Mouse (Mus musculus): Measurements from ENCODE around the gene Polr1d. TPM values are rescaled to one million over a fixed set of nuclear protein-coding genes. Genes with fewer than 3 reads are reported as not detected.

Gene Polr1d
- 96.9 and 99.6 TPM in 2 replicates for polyA plus RNA-seq (2016; fragmentation: Nextera tagmentation; extraction: Ambion mirVana)

GRCm38 (mm10) chr5:147076799-147077165, at the start of gene Polr1d:
TSS of gene Polr1d (plus strand) at chr5:147077050.
- Histone ChIP-seq H3K27me3 (0 out of 2 replicates have a peak, but pooled peaks cover 4% of the 10 kb centered on the region), H3K36me3 (replicated peaks) (no peaks in the 10 kb centered on the region; the same call in 1 of the 2 replicates), H3K4me2 (peak within 1 kb of the TSS; percentile 94), H3K9me3 (no peaks in the 10 kb centered on the region), H3K4me1 (peaks cover 25% of the 10 kb centered on the region), H3K27ac (peak within 1 kb of the TSS; percentile 89), H3K9ac (peak within 1 kb of the TSS; percentile 79), H3K4me3 (replicated peaks) (peak within 1 kb of the TSS; percentile 78)
- 3% methylated on average over 17 of the region's 17 CpGs for WGBS
- ATAC-seq (ENCODE audit: low FRiP score) = no peak

GRCm38 (mm10) chr5:147031281-147031680, 45.6 kb upstream of the Polr1d start:
- H3K4me2 ChIP-seq = no peak overlapping the region
- 77% methylated on average over 14 of the region's 14 CpGs for WGBS
- ATAC-seq (ENCODE audit: low FRiP score) = no peak
- H3K4me3 ChIP-seq (replicated peaks) = no peak overlapping the region
- no peaks in the 10 kb centered on the region for H3K27me3 ChIP-seq
- no peaks in the 10 kb centered on the region for H3K4me1 ChIP-seq
- 0 out of 2 replicates have a peak, but pooled peaks cover 5% of the 10 kb centered on the region for H3K36me3 ChIP-seq (replicated peaks)
- no peaks in the 10 kb centered on the region for H3K9me3 ChIP-seq
- H3K9ac ChIP-seq = no peak overlapping the region
- no peak overlapping the region for H3K27ac ChIP-seq

- no peak overlapping the region for H3K9ac ChIP-seq
- no peaks in the 10 kb centered on the region for H3K27me3 ChIP-seq
- ATAC-seq (ENCODE audit: low FRiP score) = no peak
- no peaks in the 10 kb centered on the region for H3K9me3 ChIP-seq
- 88% methylated on average over 13 of the region's 13 CpGs for WGBS
- 0 out of 2 replicates have a peak, but pooled peaks cover 5% of the 10 kb centered on the region for H3K36me3 ChIP-seq (replicated peaks)
- no peak overlapping the region for H3K27ac ChIP-seq
- no peaks in the 10 kb centered on the region for H3K4me1 ChIP-seq
- H3K4me3 ChIP-seq (replicated peaks) = no peak overlapping the region
- H3K4me2 ChIP-seq = no peak overlapping the region
Observed at GRCm38 (mm10) chr5:147033155-147033554, 43.7 kb upstream of the Polr1d start.

- no peaks in the 10 kb centered on the region for H3K9me3 ChIP-seq
- H3K9ac ChIP-seq = no peak overlapping the region
- no peak overlapping the region for H3K4me2 ChIP-seq
- H3K4me3 ChIP-seq (replicated peaks) = no peak overlapping the region
- no peak for ATAC-seq (ENCODE audit: low FRiP score)
- no peak overlapping the region for H3K27ac ChIP-seq
- 64% methylated on average over 12 of the region's 12 CpGs for WGBS
- no peaks in the 10 kb centered on the region for H3K4me1 ChIP-seq
- no peaks in the 10 kb centered on the region for H3K27me3 ChIP-seq
- no peaks in the 10 kb centered on the region for H3K36me3 ChIP-seq (replicated peaks)
Observed at GRCm38 (mm10) chr5:147034283-147034682, 42.6 kb upstream of the Polr1d start.

- Histone ChIP-seq H3K4me1 (no peaks in the 10 kb centered on the region), H3K4me2 (no peak overlapping the region), H3K9ac (no peak overlapping the region), H3K4me3 (replicated peaks) (no peak overlapping the region), H3K9me3 (no peaks in the 10 kb centered on the region), H3K36me3 (replicated peaks) (no peaks in the 10 kb centered on the region), H3K27ac (no peak overlapping the region), H3K27me3 (no peaks in the 10 kb centered on the region; the same call in 1 of the 2 replicates)
- ATAC-seq (ENCODE audit: low FRiP score) = no peak
- 89% methylated on average over 6 of the region's 6 CpGs for WGBS
Observed at GRCm38 (mm10) chr5:147035301-147035700, 41.5 kb upstream of the Polr1d start.

- 92% methylated on average over 10 of the region's 10 CpGs for WGBS
- no peak overlapping the region for H3K9ac ChIP-seq
Observed at GRCm38 (mm10) chr5:147036028-147036427, 40.8 kb upstream of the Polr1d start.

GRCm38 (mm10) chr5:147036661-147037060, 40.2 kb upstream of the Polr1d start:
- 93% methylated on average over 5 of the region's 5 CpGs for WGBS
- Histone ChIP-seq H3K27me3 (no peaks in the 10 kb centered on the region; the same call in 1 of the 2 replicates), H3K4me3 (replicated peaks) (no peak overlapping the region), H3K4me2 (no peak overlapping the region), H3K9me3 (no peaks in the 10 kb centered on the region), H3K36me3 (replicated peaks) (no peaks in the 10 kb centered on the region), H3K4me1 (no peaks in the 10 kb centered on the region; the same call in 1 of the 2 replicates), H3K27ac (no peak overlapping the region), H3K9ac (no peak overlapping the region)
- ATAC-seq (ENCODE audit: low FRiP score) = no peak

More at GRCm38 (mm10) chr5:147036028-147036427, 40.8 kb upstream of the Polr1d start:
- H3K9me3 ChIP-seq = no peaks in the 10 kb centered on the region
- H3K4me2 ChIP-seq = no peak overlapping the region
- no peak for ATAC-seq (ENCODE audit: low FRiP score)
- H3K4me1 ChIP-seq = no peaks in the 10 kb centered on the region; the same call in 1 of the 2 replicates
- no peaks in the 10 kb centered on the region; the same call in 1 of the 2 replicates for H3K27me3 ChIP-seq
- no peaks in the 10 kb centered on the region for H3K36me3 ChIP-seq (replicated peaks)
- H3K27ac ChIP-seq = no peak overlapping the region
- H3K4me3 ChIP-seq (replicated peaks) = no peak overlapping the region

GRCm38 (mm10) chr5:147037601-147038000, 39.2 kb upstream of the Polr1d start:
- Histone ChIP-seq H3K27ac (no peak overlapping the region), H3K9me3 (no peaks in the 10 kb centered on the region), H3K4me3 (replicated peaks) (no peak overlapping the region), H3K27me3 (no peaks in the 10 kb centered on the region; the same call in 1 of the 2 replicates), H3K4me1 (peaks cover 6% of the 10 kb centered on the region), H3K4me2 (no peak overlapping the region), H3K9ac (no peak overlapping the region), H3K36me3 (replicated peaks) (no peaks in the 10 kb centered on the region)
- WGBS = 83% methylated on average over 3 of the region's 3 CpGs
- no peak for ATAC-seq (ENCODE audit: low FRiP score)

- Histone ChIP-seq H3K4me2 (no peak overlapping the region), H3K4me3 (replicated peaks) (no peak overlapping the region), H3K36me3 (replicated peaks) (no peaks in the 10 kb centered on the region), H3K27ac (no peak overlapping the region), H3K9me3 (no peaks in the 10 kb centered on the region), H3K27me3 (no peaks in the 10 kb centered on the region; the same call in 1 of the 2 replicates), H3K4me1 (peaks cover 19% of the 10 kb centered on the region), H3K9ac (no peak overlapping the region)
- WGBS = 76% methylated on average over 5 of the region's 5 CpGs
- ATAC-seq (ENCODE audit: low FRiP score) = no peak
Observed at GRCm38 (mm10) chr5:147039394-147039793, 37.5 kb upstream of the Polr1d start.

- H3K4me2 ChIP-seq = no peak overlapping the region
- H3K4me1 ChIP-seq = peaks cover 36% of the 10 kb centered on the region
- no peak overlapping the region for H3K27ac ChIP-seq
- ATAC-seq (ENCODE audit: low FRiP score) = peak; percentile 53; the same call in 1 of the 2 replicates
- H3K9me3 ChIP-seq = no peaks in the 10 kb centered on the region
- H3K36me3 ChIP-seq (replicated peaks) = no peaks in the 10 kb centered on the region
- WGBS = 75% methylated on average over 40 of the region's 40 CpGs
- H3K9ac ChIP-seq = no peak overlapping the region
- no peaks in the 10 kb centered on the region; the same call in 1 of the 2 replicates for H3K27me3 ChIP-seq
- H3K4me3 ChIP-seq (replicated peaks) = no peak overlapping the region
Observed at GRCm38 (mm10) chr5:147041965-147042937, 34.6 kb upstream of the Polr1d start.

GRCm38 (mm10) chr5:147043240-147043844, 33.5 kb upstream of the Polr1d start:
- H3K9ac ChIP-seq = no peak overlapping the region
- peaks cover 36% of the 10 kb centered on the region for H3K4me1 ChIP-seq
- no peaks in the 10 kb centered on the region for H3K36me3 ChIP-seq (replicated peaks)
- H3K27ac ChIP-seq = no peak overlapping the region
- no peak for ATAC-seq (ENCODE audit: low FRiP score)
- H3K27me3 ChIP-seq = no peaks in the 10 kb centered on the region; the same call in 1 of the 2 replicates
- H3K4me3 ChIP-seq (replicated peaks) = no peak overlapping the region
- no peaks in the 10 kb centered on the region for H3K9me3 ChIP-seq
- 74% methylated on average over 15 of the region's 15 CpGs for WGBS
- no peak overlapping the region for H3K4me2 ChIP-seq

- 64% methylated on average over 10 of the region's 11 CpGs for WGBS
- ATAC-seq (ENCODE audit: low FRiP score) = no peak
Observed at GRCm38 (mm10) chr5:147045311-147045710, 31.5 kb upstream of the Polr1d start.

More at GRCm38 (mm10) chr5:147045311-147045710, 31.5 kb upstream of the Polr1d start:
- H3K9ac ChIP-seq = no peak overlapping the region
- no peaks in the 10 kb centered on the region for H3K9me3 ChIP-seq
- H3K4me3 ChIP-seq (replicated peaks) = no peak overlapping the region
- peaks cover 36% of the 10 kb centered on the region for H3K4me1 ChIP-seq
- no peaks in the 10 kb centered on the region for H3K36me3 ChIP-seq (replicated peaks)
- no peaks in the 10 kb centered on the region; the same call in 1 of the 2 replicates for H3K27me3 ChIP-seq
- no peak overlapping the region for H3K4me2 ChIP-seq
- no peak overlapping the region for H3K27ac ChIP-seq

All from forebrain, embryonic 12.5 days (tissue).